Mouse (Mus musculus) testis, adult 2 months (tissue): ENCODE measurements around the gene A730049H05Rik.

Experiments
- CTCF ChIP-seq: fragments of 200-500 bp; IDR thresholded peaks from 2 replicates; pipeline ENCODE4 v1.5.1; 2012; ENCODE audit warnings: low read depth, mild to moderate bottlenecking, inconsistent platforms, low read length, moderate library complexity; ENCODE audit not compliant: control insufficient read depth, insufficient read depth, insufficient replicate concordance
- POLR2A ChIP-seq: fragments of 200-500 bp; IDR thresholded peaks from 2 replicates; pipeline ENCODE4 v1.6.1; 2012; ENCODE audit warnings: low read depth, mild to moderate bottlenecking, inconsistent platforms, low read length, moderate library complexity; ENCODE audit not compliant: control insufficient read depth

GRCm38 (mm10) chr6:92849208-92849607 lies 32.9 kb downstream of the A730049H05Rik start:
- TF ChIP-seq CTCF (no peak), POLR2A (no peak)
